Mouse (Mus musculus) cerebellum, postnatal 4 days (tissue): ENCODE measurements around the gene Smok2b.
"Not testable (repeated sequence)": the region's sequence is repeated elsewhere in the genome, so short reads cannot be mapped to it uniquely, and the experiment has no call there.

Source experiments
- DNase-seq, 2 experiments: peaks; one replicate each; pipeline ENCODE4 v3.0.0; 2022; ENCODE audit warnings: low spot score in 2 of 2, mixed read lengths in 1 of 2

Gene Smok2b

GRCm38 (mm10) chr17:13240807-13241727 is 11.0 kb downstream of the Smok2b start:
- not testable (repeated sequence) for DNase-seq

GRCm38 (mm10) chr17:13254786-13255185 is 24.7 kb downstream of the Smok2b start:
- DNase-seq: not testable (repeated sequence)
